Mouse (Mus musculus) heart, embryonic 11.5 days (tissue): ENCODE results near the gene Ift57. TPM values are rescaled to one million over a fixed set of nuclear protein-coding genes. Genes with fewer than 3 reads are reported as not detected.

Experiments
- ATAC-seq: fragments of 200-750 bp; cut with Nextera tagmentation; replicated peaks from 2 replicates; pipeline ENCODE4 v1.8.0; 2017; ENCODE audit warnings: moderate library complexity; ENCODE audit not compliant: insufficient number of reproducible peaks, low FRiP score, low TSS enrichment
- H3K27ac ChIP-seq: fragments of 300-500 bp; sonication (generic); 2 replicates; pipeline ENCODE4 v1.5.1; 2014; ENCODE audit warnings: mild to moderate bottlenecking, low read depth, low read length
- H3K27me3 ChIP-seq: fragments of 300-500 bp; sonication (generic); 2 replicates; pipeline ENCODE4 v1.6.1; 2014; ENCODE audit warnings: mild to moderate bottlenecking, low read length, mixed read lengths; ENCODE audit not compliant: control insufficient read depth, insufficient read depth
- H3K36me3 ChIP-seq: fragments of 300-500 bp; sonication (generic); 2 replicates; pipeline ENCODE4 v1.6.1; 2014; ENCODE audit warnings: mild to moderate bottlenecking, low read length, moderate library complexity, mixed read lengths; ENCODE audit not compliant: control insufficient read depth, insufficient read depth
- H3K4me1 ChIP-seq: fragments of 300-500 bp; sonication (generic); 2 replicates; pipeline ENCODE4 v1.6.1; 2014; ENCODE audit warnings: low read length; ENCODE audit not compliant: control insufficient read depth, insufficient read depth
- H3K4me2 ChIP-seq: fragments of 300-500 bp; sonication (generic); 2 replicates; pipeline ENCODE4 v1.6.1; 2014; ENCODE audit warnings: mild to moderate bottlenecking, moderate library complexity
- H3K4me3 ChIP-seq: fragments of 300-500 bp; sonication (generic); 2 replicates; pipeline ENCODE4 v1.5.1; 2014; ENCODE audit warnings: low read depth, low read length
- H3K9ac ChIP-seq: fragments of 300-500 bp; sonication (generic); 2 replicates; pipeline ENCODE4 v1.6.1; 2014; ENCODE audit warnings: mild to moderate bottlenecking, low read depth, low read length, moderate library complexity
- H3K9me3 ChIP-seq: fragments of 300-500 bp; sonication (generic); replicated peaks from 2 replicates; pipeline ENCODE4 v1.6.1; 2016; ENCODE audit warnings: low read length; ENCODE audit not compliant: control insufficient read depth
- WGBS: fragments of 180-500 bp; shearing (Covaris S2); extraction: QIAGEN DNeasy Blood & Tissue Kit; methylation state at CpG from one replicate; pipeline ENCODE4 v1.1.7; 2014; ENCODE audit not compliant: insufficient replicate concordance; 5-methylcytosine and 5-hydroxymethylcytosine counted together
- polyA plus RNA-seq: library from polyadenylated mRNA; unstranded; fragments of >200 nt; fragmentation: Nextera tagmentation; extraction: Ambion mirVana; gene quantifications from 2 replicates; pipeline ENCODE4 v1.2.1, GENCODE M21; 2014

Gene Ift57
- polyA plus RNA-seq, 1 experiment from 2014 or later, result 14.6 TPM

GRCm38 (mm10) chr16:49803932-49804461 lies 105.0 kb downstream of the Ift57 start:
- 4% methylated on average over 12 of the region's 12 CpGs for WGBS
- ATAC-seq, result 0 out of 2 replicates have a peak, but pooled peaks have one; percentile 50

DNA sequence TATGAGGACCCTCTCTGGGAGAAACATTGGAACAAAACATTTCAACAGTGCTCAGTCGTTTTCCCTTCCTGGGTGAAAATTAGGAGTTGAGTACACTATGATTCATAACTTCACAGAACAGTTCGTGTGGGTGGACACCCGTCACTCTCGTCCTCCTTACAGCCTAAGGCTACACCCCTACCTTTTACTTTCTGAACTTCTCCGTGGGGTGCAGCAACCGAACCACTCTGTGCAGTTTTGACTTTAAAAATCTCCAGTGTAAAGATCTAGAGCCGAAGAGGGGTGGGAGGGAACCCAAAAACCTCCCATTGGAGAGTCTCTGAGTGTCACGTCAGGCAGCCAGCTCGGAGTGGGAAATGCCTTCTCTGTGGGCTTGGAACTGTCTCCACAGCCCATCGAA lies 107.9 kb downstream of the Ift57 start:
- Histone ChIP-seq H3K4me3 (no peak overlapping the region), H3K9me3 (no peaks in the 10 kb centered on the region), H3K4me1 (0 out of 2 replicates have a peak, but pooled peaks cover 3% of the 10 kb centered on the region), H3K27me3 (no peaks in the 10 kb centered on the region), H3K27ac (no peak overlapping the region), H3K36me3 (no peaks in the 10 kb centered on the region), H3K9ac (no peak overlapping the region), H3K4me2 (no peak overlapping the region)
- no peak for ATAC-seq
- WGBS, result 84% methylated on average over 10 of the region's 10 CpGs

More at GRCm38 (mm10) chr16:49803932-49804461, 105.0 kb downstream of the Ift57 start:
- H3K9me3 ChIP-seq, result no peaks in the 10 kb centered on the region
- peak overlapping the region; percentile 24 for H3K4me3 ChIP-seq
- no peaks in the 10 kb centered on the region for H3K36me3 ChIP-seq
- H3K9ac ChIP-seq, result peak overlapping the region; percentile 64
- H3K4me1 ChIP-seq, result peaks cover 7% of the 10 kb centered on the region; the same call in 1 of the 2 replicates
- no peak overlapping the region for H3K27ac ChIP-seq
- H3K27me3 ChIP-seq, result no peaks in the 10 kb centered on the region
- peak overlapping the region; percentile 74 for H3K4me2 ChIP-seq

- 0 out of 2 replicates have a peak, but pooled peaks cover 3% of the 10 kb centered on the region for H3K4me1 ChIP-seq
- H3K4me3 ChIP-seq, result no peak overlapping the region
- no peak overlapping the region for H3K4me2 ChIP-seq
- no peaks in the 10 kb centered on the region for H3K36me3 ChIP-seq
- H3K9ac ChIP-seq, result no peak overlapping the region
- ATAC-seq, result no peak
- H3K9me3 ChIP-seq, result no peaks in the 10 kb centered on the region
- H3K27ac ChIP-seq, result no peak overlapping the region
- 48% methylated on average over 7 of the region's 7 CpGs for WGBS
- H3K27me3 ChIP-seq, result no peaks in the 10 kb centered on the region
These were observed 108.4 kb downstream of the Ift57 start for GRCm38 (mm10) chr16:49807419-49807841.

DNA sequence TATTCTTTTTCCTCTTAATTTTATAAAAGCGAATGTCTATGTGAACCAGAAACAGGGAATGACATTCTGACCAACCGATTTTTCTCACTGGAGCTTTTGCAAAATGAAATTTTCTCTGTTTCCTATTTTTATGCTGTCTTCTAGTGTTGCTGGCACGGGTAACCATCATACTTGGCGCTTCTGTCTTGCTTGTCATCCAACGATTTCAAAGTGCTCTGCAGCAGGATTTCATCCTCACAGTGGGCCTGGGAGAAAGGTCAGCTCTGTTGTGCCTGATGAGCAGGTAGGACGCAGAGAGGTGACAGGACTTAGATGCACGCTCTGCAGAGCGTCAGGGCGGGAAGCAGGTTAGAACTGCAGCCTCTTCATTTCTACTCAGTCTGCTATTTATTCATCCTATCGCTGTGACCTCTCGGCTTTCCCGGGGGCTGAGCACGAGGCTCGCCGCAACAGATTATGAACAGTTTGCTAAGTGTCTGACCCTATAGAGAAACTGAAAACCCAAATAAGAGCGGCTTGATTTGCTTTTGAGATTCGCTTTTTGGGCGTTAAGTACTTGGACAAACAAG lies 108.9 kb downstream of the Ift57 start:
- ATAC-seq, result no peak
- Histone ChIP-seq H3K9me3 (no peaks in the 10 kb centered on the region), H3K4me1 (0 out of 2 replicates have a peak, but pooled peaks cover 3% of the 10 kb centered on the region), H3K36me3 (no peaks in the 10 kb centered on the region), H3K27me3 (no peaks in the 10 kb centered on the region), H3K4me3 (no peak overlapping the region), H3K27ac (no peak overlapping the region), H3K9ac (no peak overlapping the region), H3K4me2 (no peak overlapping the region)
- 78% methylated on average over 18 of the region's 18 CpGs for WGBS

GRCm38 (mm10) chr16:49811897-49812296 lies 112.9 kb downstream of the Ift57 start:
- H3K27me3 ChIP-seq, result no peaks in the 10 kb centered on the region
- ATAC-seq, result no peak
- no peak overlapping the region for H3K4me3 ChIP-seq
- H3K27ac ChIP-seq, result no peak overlapping the region
- H3K36me3 ChIP-seq, result no peaks in the 10 kb centered on the region
- H3K4me2 ChIP-seq, result no peak overlapping the region
- no peak overlapping the region for H3K9ac ChIP-seq
- H3K9me3 ChIP-seq, result no peaks in the 10 kb centered on the region
- H3K4me1 ChIP-seq, result no peaks in the 10 kb centered on the region
- WGBS, result 73% methylated on average over 2 of the region's 2 CpGs

- H3K27ac ChIP-seq, result no peak overlapping the region
- H3K4me1 ChIP-seq, result no peaks in the 10 kb centered on the region
- no peaks in the 10 kb centered on the region for H3K36me3 ChIP-seq
- no peak overlapping the region for H3K9ac ChIP-seq
- 79% methylated on average over 10 of the region's 10 CpGs for WGBS
- H3K9me3 ChIP-seq, result no peaks in the 10 kb centered on the region
- no peaks in the 10 kb centered on the region for H3K27me3 ChIP-seq
- no peak overlapping the region for H3K4me2 ChIP-seq
- ATAC-seq, result no peak
- H3K4me3 ChIP-seq, result no peak overlapping the region
These were observed 114.0 kb downstream of the Ift57 start for GRCm38 (mm10) chr16:49812821-49813616.

DNA sequence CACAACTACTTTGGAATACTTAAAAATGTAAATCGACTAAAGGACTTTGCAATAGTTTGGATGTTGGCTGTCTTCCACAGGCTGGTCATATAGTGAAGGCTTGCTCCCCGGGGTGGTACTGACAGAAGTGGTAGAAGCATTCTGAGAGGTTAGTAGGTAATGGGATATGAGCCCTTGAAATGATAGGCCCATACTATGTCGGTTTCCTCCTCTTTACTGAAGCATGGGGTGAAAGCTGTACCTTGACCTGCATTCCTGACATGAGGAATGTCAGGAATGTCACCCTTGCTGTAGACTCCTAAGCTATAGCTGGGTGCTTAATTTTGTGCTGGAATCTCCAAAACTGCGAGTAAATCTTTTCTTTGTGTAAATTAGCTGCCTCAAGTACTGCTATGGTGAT lies 115.4 kb downstream of the Ift57 start:
- H3K27me3 ChIP-seq, result no peaks in the 10 kb centered on the region
- no peak overlapping the region for H3K27ac ChIP-seq
- no peaks in the 10 kb centered on the region for H3K4me1 ChIP-seq
- ATAC-seq, result no peak
- H3K36me3 ChIP-seq, result no peaks in the 10 kb centered on the region
- H3K9ac ChIP-seq, result no peak overlapping the region
- H3K4me2 ChIP-seq, result no peak overlapping the region
- 67% methylated on average over 4 of the region's 4 CpGs for WGBS
- no peak overlapping the region for H3K4me3 ChIP-seq
- no peaks in the 10 kb centered on the region for H3K9me3 ChIP-seq
